Mouse (Mus musculus) thymus, postnatal 4 days (tissue): ENCODE measurements around the gene Cops6.

Experiments
- DNase-seq: peaks from one replicate; pipeline ENCODE4 v3.0.0; 2021

The Cops6 gene

DNA sequence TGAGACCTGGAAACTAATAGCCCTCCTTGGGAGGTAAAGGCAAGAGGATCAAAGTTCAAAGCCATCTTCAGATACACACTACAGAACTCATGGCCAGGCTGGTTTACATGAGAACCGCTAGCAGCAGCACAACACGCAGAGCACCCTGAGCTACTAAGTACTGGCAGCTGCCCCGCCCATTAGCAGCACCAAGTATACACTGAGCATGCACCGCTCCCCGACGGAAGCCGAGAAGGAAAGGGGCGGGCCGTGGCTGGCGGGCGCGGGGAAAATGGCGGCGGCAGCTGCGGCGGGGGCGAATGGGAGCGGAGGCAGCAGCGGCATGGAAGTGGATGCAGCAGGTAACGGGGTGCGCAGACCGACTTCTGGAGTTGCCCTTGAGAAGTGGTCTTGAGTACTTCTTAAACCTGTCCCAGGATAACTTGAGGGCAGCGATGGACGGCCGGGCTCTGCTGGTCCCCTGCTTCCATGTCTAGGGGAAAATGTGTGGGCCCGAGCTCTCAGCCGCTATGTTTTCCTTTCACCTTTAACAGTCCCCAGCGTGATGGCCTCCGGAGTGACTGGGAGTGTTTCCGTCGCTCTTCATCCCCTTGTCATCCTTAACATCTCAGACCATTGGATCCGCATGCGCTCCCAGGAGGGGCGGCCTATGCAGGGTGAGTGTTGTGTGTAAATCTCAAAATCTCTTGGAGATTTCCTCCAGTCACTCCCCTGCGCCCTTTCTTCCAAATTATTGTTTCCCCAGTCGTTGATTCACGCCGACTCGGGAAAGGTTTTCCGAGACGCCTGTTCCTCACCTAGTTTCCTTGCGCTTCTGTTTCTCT is at the start of gene Cops6:
Gene Cops6 (plus strand): TSS at position 230 of the 824 bp plus-strand sequence.
- DNase-seq, result peak; percentile 97

DNA sequence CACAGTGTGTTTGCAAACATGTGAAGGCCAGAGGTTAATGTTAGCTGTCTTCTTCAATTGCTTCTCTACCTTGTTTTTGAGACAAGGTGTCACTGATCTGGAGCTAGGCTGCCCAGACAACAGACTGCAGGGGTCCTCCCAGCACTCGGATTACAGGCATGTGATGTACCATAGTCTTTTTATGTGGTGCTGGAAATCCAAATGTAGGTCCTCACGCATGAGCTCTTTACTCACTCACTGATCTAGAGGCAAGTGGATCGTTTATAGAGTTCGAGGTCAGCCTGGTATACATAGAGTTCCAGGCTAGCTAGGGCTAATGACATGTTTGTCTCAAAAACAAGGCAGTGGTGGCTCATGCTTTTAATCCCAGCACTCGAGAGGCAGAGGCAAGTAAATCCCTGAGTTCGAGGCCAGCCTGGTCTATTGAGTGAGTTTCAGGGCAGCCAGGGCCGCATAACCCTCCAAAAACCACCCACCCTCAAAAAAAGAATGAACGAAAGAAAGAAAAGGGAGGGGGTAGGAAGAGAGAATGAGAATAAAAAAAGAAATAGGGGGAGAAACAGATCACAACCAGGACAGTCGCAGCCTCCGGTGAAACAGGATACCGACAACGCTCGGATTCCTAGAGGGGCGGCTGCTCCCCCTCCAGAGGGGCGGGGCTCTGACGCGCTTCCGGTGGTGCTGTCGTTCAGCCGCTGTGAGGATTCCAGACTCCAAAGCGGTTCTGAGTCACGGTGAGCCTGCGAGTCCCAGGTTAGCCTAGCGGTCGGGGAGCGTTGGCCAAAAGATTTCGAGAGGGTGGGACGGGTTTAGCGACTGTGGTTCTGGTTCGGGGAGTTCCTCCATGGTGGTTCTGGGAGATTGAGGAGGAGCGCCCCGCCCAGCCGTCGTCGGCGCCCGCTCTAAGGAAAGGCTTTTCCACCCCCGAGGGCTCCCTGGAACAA is 44.3 kb upstream of the Cops6 start, which contains the start of gene Zscan21:
Gene Zscan21 (plus strand): TSS at position 649 of the 944 bp plus-strand sequence.
- DNase-seq, result peak; percentile 93

DNA sequence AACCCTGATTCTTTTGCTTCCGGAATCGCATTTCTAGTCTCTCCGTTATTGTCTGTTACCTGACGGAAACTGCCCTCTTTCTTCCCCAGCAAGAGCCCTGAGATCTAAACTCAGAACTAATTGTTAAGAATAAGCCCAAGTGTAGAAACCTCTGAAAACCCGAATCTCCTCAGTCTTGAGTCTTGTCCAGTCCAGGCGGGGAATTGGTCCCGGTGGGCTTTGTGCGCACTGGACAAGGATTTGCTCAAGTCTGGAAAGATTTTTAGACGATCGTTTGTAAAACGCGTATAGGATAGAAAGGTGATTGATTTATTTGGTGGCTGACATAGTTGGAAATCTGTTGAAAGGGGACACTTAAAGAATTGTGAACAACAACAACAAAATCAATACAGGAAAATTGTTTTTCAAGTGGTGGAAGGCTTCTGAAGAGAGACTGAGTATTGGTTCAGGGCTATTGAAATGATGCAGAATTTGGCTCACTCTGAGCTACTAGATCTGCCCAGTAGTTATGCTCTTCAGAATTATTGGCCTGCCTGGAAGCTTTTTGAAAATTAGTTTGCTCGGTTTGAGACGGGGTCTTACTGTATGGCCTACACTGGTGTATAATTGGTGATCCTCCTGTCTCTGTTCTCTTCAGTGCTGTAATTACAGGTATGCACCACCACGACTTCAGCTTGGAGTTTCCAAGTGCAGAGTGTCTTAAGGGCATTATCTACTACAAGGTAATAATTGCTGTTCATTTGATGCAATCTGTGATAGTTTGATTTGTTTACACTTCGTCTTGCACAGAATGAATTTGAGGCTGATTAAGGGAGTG is 43.5 kb upstream of the Cops6 start:
- no peak for DNase-seq

DNA sequence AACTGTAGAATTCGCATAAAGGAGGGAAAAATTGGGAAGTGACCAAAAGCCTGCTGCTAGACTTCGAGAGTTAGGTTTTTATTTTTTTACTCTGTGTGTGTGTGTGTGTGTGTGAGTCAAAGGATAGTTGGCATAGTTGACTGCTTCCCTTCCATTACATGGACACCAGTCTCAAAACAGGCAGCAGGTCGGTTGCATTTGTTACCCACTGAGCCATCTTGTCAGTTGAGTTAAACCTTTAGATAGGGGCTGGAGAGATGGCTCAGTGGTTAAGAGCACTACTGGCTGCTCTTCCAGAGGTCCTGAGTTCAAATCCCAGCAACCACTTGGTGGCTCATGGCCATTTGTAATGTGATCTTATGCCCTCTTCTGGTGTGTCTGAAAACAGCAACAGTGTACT is 42.8 kb upstream of the Cops6 start:
- DNase-seq, result no peak

DNA sequence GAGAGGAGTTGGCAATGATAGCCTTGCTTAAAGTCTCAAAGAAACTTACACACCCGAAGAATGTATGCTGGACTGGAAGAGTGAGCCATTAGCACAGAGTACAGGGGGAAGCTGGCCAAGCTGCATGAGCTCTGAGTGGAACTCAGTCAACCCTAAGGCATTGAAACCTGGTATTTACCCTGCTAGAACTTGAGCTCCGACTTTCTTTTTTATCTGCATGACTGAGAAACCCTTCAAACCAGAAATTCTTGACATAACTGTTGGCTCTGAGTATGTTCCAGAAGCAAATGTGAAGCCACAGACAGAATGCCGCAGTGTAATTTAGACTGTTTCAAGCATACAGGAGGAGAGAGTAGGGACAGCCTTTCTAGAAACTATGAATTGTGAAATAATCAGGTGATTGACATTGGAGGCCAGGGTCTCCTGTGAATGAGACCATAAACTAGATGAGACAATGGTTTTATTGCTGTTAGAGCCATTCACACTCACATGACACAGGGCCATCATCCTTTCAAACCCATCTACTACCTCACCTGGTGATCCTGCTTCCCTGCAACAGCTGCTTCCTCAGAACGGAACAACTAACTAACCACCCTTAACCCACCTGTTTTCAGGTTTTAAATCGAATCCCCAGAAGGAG is 28.3 kb upstream of the Cops6 start:
- no peak for DNase-seq

DNA sequence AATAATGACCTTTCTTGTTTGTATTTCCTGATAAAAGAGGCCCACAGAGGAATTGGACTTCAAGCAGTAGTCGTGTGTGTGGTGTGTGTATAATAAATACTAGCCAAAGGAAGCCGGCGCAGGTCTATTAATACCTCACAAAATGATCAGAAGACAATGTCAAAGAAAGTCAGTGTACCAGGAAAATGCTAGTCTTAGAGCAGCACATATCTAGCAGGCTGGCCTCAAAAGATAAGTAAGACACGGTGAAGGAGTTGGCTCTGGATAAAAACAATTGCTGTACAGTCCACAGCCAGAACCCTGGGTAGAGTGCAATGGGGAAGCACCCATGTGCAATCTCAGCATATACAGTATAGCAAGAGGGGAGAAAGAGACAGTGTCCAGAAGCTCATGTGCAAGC is 23.6 kb upstream of the Cops6 start:
- DNase-seq, result no peak

DNA sequence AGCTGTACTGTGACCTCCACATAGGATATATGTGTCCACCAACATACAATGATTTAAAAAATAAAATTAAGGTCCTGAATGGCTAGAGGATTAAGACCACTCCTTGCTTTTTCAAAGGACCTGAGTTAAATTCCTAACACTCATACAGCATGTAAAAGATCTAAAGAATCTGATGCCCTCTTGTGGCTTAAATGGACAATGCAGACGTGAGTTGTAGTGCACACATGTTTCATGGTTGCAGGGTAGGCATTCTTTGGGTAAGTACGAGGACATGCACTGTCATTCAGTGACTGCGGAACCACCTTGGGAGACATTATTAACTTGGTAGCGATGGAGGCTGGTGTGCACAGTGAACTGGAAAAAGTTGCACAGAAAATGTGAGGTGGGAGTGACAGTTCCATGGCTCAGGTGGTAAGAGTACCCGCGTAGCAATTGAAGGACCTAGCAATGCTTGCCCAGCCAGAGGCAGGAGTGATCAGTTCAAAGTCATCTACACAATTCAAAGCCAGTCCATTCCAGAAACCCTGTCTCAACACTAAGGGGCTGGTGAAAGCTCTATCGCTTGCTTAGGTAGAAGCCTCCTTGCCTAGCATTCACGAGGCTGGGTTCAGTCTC is 22.8 kb upstream of the Cops6 start:
- peak; percentile 49 for DNase-seq

DNA sequence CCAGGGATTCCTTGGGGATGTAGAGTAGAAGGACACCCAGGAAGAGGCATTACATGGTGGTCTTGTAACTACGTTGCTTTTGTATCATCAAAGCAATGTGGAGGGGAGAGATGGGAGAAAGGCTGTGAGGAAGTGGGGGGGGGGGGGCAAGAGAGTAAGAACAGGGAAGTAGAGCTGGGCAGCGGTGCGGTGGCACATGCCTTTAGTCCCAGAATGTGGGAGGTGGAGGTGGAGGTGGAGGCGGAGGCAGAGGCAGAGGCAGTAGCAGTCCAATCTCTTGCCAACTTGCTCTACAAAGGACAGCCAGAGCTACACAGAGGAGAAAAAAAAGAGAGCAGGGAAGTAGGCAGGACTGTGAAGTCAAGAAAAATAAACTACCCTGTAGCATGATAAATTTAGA is 22.3 kb upstream of the Cops6 start:
- no peak for DNase-seq

DNA sequence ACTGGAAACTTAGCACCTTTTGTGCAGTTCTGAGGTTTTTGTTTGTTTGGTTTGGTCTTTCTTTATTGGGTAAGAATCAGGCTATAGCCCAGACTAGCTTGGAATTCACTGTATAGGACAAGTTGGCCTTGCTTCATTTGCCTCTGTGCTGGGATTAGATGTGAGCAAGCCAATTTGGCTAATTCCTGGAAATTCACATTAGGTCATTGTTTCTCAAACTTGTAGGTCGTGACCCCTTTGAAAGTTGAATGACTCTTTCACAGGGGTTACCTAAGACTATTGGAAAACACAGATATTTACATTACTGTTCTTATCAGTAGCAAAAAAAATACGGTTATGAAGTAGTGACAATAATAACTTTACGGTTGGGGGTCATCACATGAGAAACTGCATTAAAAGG is 6.5 kb upstream of the Cops6 start:
- DNase-seq, result no peak

DNA sequence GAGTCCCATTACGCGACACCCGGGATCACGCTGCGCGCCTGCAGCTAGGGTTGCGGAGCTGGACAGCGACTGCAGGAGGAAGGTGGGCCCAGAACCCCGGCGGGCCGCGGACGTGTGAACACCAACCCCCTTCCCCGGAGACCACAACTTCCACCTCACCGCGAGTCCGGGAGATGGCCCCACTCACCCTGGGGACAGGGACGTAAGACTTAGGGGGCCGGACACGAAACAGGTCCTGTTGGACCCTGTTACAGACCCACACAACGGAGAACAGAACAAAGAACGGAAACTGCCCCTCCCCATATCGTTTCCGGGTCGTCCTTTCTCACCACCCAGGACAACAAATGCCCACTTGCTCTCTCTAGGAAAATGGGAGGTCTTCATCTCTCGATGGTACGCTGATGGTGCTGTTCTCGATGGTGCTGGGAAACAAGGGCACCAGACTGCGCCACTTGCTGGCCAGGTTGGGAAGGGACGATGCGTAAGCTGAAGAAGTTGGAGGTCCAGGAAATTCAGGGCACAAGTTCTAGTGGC is 5.4 kb upstream of the Cops6 start, which contains the start of gene Zfp113:
Gene Zfp113 (minus strand): TSS at position 302 of the 534 bp plus-strand sequence.
- DNase-seq, result peak; percentile 91

DNA sequence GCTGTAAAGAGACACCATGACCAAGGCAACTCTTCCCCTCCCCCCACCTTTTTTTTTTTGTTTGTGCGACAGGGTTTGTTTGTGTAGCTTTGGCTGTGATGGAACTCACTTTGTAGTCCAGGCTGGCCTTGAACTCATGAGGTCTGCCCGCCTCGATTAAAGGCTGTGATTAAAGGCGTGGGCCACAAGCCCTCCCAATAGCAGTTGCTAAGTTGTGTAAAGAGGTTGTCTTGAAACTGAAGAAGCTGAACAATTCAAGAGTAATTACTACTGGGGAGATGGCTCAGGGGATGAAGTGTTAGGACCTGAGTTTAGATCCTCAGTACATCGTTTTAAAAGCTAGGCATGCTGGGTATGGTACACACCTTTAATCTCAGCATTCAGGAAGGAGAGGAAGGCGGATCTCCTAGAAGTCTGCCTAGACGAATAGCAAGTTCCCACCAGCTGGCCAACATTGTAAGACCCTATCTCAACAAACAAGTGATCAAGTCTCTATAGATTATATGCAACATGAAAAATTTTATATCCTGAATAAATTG is 578 bp upstream of the Cops6 start:
- DNase-seq, result no peak

DNA sequence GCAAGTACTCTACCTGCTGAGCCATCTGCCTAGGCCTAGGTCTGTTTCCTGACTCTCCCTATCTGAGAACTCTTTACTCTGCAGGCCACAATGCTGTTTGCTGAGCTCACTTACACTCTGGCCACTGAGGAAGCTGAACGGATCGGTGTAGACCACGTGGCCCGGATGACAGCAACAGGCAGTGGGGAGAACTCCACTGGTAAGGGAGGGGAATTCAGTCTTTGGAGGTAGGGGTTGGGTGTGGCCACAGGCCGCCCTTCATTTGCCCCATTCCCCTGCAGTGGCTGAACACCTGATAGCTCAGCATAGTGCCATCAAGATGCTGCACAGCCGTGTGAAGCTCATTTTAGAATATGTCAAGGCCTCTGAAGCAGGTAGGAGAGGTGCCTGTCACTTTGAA is 2.2 kb downstream of the Cops6 start:
- no peak for DNase-seq

DNA sequence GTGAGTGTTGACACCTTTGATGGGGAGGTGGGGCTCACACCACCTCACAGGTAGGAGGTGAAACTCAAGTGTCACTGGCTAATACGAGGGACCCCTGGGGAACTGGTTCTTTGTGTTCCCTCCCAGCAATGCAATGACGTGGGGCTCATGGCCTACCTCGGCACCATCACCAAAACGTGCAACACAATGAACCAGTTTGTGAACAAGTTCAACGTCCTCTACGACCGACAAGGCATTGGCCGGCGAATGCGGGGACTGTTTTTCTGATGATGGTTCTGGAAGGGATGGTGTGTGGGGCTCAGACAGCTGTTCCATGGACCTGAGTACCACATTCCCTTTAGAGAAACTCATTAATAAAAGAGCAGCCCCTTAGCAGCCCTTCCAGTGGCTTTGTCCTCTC is 2.7 kb downstream of the Cops6 start:
- no peak for DNase-seq

DNA sequence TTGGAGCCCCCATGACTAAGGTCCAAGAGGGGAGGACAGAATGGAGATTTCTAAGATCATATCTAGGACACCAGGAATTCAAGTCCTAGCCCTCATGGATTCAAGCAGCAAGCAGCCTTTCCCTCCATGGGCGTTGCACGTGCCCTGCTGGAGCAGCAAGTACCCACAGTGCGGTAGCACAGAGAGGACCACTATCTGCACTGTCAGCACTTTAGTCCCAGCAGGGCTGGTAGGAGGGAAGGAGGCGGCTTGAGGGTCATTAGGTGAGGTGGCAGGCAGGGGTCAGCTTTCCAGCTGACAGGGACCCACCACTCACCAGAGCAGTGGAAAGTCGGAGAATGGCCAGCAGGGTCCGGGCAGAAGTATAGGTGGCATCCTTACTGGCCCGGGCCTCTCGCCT is 4.7 kb downstream of the Cops6 start:
- no peak for DNase-seq

DNA sequence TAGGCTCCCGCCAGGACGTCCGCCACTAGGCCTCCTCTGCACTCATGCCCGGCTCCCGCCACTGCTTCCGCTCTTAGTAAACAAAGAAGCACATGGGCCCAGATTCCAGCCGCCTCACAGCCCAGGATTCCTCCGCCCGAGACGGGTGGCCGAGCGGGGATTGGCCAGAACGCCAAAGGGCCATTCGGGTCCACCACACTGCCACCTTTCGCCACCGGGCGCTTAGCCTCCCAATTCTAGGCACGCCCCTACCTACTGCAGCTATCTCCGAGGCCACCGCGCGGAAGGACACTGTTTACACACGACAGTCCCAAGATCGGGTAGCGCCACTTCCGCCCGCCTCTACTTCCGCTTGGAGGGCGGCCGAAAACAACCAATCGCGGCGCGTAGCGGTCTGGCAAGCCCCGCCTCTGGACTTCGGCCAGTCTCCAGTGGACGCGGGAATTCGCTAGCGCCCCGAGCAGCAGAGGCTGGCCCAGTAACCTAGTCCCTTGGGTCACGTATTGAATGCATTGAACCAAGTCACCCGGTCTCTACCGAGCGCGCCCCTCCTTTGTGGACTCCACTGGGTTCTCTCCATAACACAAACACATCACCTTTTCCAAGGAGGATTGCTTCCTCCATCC is 10.2 kb downstream of the Cops6 start:
- peak; percentile 94 for DNase-seq

DNA sequence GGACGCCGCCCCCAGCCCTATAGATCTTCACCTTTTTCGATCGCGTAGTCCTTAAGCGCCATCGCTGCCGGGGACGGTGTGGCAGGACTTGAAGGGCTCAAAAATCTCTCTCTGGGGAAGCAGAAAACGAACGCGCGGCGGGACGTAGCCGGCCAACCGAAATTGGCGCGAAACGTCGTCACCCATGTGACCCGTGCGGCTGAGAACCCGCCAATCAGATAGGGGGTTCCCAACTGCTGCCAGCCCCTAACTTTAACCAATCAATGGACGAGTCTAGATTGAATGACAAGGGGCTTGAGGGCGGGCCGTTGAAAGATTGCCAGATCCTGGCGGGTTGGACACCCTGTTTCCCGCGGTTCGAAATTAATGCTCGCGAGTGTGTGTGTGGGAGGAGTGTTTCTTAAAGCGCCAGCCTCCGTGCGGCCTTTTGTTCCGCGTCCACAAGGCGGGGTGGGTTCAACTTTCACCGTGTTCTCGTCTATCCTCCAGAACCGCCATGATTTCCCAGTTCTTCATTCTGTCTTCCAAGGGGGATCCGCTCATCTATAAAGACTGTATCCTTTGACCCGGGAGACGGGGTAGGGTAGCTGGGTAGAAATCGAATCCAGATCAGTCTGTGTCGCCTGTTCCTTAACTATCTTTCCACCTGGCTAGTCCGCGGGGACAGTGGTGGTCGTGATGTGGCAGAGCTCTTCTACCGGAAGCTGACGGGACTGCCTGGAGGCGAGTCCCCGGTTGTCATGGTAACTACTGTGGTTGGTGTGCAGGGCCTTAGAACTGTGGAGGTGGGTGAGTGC is 11.0 kb downstream of the Cops6 start, which contains the start of the genes Ap4m1 and Mcm7:
Gene Ap4m1 (plus strand): TSS at position 308 of the 797 bp plus-strand sequence.
Gene Mcm7 (minus strand): TSS at position 728 of the 797 bp plus-strand sequence.
- DNase-seq, result peak; percentile 89

DNA sequence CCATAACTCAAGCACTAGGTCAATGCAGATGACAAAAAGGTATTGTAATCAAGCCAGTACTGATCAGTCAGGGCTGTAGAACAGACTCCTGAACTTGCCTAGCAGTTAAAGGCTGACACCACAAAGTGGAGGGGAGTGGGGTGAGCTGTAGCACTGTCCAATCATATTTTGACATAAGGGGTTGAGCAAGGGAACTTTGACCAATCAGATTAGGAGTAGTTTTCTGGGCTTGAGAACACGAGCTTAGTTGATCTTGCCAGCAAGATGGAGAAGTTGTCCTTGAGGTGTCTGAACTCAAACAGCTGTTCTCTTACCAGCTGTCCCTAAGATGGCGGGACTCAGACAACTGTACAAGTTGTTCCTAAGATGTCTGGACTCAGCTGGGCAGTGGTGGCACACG is 12.3 kb downstream of the Cops6 start:
- no peak for DNase-seq

DNA sequence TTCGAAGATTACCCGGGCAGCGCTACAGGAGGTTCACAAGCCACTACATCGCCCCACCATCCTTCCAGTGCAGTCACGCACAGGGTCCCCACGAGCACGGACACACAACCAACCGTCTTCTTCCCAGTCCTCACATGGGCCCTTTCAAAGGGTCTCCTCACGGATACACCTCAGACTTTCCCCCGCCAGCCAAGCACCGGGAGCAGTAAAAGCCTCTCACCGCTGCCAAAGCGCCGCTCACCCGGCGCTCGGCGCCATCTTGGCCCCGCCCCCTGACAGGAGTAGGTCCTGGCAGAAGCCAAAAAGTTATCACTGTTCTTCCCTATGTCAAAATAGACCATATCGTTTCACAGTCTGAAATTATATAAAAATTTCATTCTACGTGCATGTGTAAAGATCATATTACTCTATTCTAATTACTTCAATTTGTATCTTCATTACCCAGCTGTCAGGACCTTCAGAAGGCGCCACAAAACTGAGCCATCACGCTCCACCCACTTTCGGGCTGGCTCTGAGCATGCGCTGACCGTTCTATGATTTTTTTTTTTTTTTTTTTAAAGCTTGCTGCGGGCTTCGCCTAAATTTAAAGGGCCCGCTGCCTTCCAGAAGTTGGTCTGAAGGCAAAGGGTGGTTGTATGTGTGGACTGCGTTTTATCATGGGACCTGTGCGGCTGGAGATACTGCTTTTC is 26.2 kb downstream of the Cops6 start, which contains the start of the genes Taf6 and Cnpy4:
Gene Taf6 (minus strand): TSS at position 502 of the 689 bp plus-strand sequence.
Gene Cnpy4 (plus strand): TSS at position 536 of the 689 bp plus-strand sequence.
- peak; percentile 90 for DNase-seq
